Mouse (Mus musculus) ES-E14 (cell line): ENCODE measurements around the gene Abi1.

Experiments used
- CHD2 ChIP-seq: IDR thresholded peaks from 2 replicates; pipeline ENCODE4 v1.6.1; 2014; ENCODE audit warnings: mild to moderate bottlenecking, low read depth, low read length, inconsistent platforms
- ZC3H11A ChIP-seq: IDR thresholded peaks from 2 replicates; pipeline ENCODE4 v1.6.1; 2012; ENCODE audit warnings: low read depth, mild to moderate bottlenecking, inconsistent platforms, low read length, borderline replicate concordance

DNA sequence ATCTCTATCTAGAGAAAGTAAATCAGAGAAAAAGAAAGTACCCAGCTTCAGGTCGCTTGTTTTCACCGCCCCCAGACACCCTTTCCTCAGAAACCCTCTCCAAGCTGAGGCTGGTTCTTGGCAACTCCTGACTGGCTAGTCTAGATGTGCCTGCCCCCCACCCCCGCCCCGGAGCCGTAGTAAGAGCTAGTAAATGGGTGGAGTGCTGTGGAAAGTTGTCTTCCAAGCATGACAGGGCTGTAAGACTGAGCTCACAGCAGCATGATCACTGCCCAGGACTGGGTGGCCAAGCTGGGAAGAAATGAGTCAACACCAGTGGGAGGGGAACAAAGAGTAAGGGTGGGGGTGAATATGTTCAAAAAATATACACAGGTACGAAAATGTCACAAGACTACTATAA is 33.8 kb downstream of the Abi1 start:
- no peak for TF ChIP-seq ZC3H11A
- no peak for TF ChIP-seq CHD2
